Mouse (Mus musculus) frontal cortex, postnatal 36 days (tissue): ENCODE results near the gene Defb26.

ENCODE experiments used
- DNase-seq, 2 experiments: peaks; one replicate each; pipeline ENCODE4 v3.0.0; 2022; ENCODE audit warnings: low spot score in 2 of 2

The Defb26 gene

GRCm38 (mm10) chr2:152511592-152511991 is at the start of gene Defb26:
Defb26 (minus strand) TSS chr2:152511692.
- no peak for DNase-seq

GRCm38 (mm10) chr2:152556655-152557054 is 45.2 kb upstream of the Defb26 start:
- no peak for DNase-seq

GRCm38 (mm10) chr2:152553774-152554423 is 42.4 kb upstream of the Defb26 start:
- peak; percentile 64 to 74 for DNase-seq

GRCm38 (mm10) chr2:152548124-152548523 is 36.6 kb upstream of the Defb26 start:
- DNase-seq = no peak

- DNase-seq = peak; percentile 46 to 71
These were observed 33.2 kb upstream of the Defb26 start for GRCm38 (mm10) chr2:152544691-152545090.

GRCm38 (mm10) chr2:152543478-152543877 is 32.0 kb upstream of the Defb26 start:
- no peak for DNase-seq

GRCm38 (mm10) chr2:152542897-152543296 is 31.4 kb upstream of the Defb26 start:
- DNase-seq = no peak

- DNase-seq = no peak
These were observed 30.5 kb upstream of the Defb26 start for GRCm38 (mm10) chr2:152541979-152542378.

- no peak for DNase-seq
These were observed 28.6 kb upstream of the Defb26 start, which contains the start of gene Defb29 for GRCm38 (mm10) chr2:152539944-152540710. Defb29 (minus strand) TSS chr2:152540098.

- DNase-seq = no peak
These were observed 6.5 kb upstream of the Defb26 start, which contains the start of gene Defb28 for GRCm38 (mm10) chr2:152517981-152518380. Defb28 (plus strand) TSS chr2:152518255.

GRCm38 (mm10) chr2:152516084-152516483 is 4.6 kb upstream of the Defb26 start:
- no peak for DNase-seq

- DNase-seq = no peak
These were observed 7.5 kb downstream of the Defb26 start for GRCm38 (mm10) chr2:152503950-152504349.

GRCm38 (mm10) chr2:152500863-152501229 is 10.6 kb downstream of the Defb26 start:
- no peak for DNase-seq

- DNase-seq = no peak
These were observed 11.2 kb downstream of the Defb26 start for GRCm38 (mm10) chr2:152500204-152500862.

- DNase-seq = no peak
These were observed 13.5 kb downstream of the Defb26 start for GRCm38 (mm10) chr2:152498020-152498419.

GRCm38 (mm10) chr2:152493151-152493550 is 18.3 kb downstream of the Defb26 start:
- no peak for DNase-seq

- DNase-seq = no peak
These were observed 21.5 kb downstream of the Defb26 start, which contains the start of gene Defb22 for GRCm38 (mm10) chr2:152490038-152490437. Defb22 (minus strand) TSS chr2:152490138.

GRCm38 (mm10) chr2:152487024-152487423 is 24.5 kb downstream of the Defb26 start:
- no peak for DNase-seq

- DNase-seq = no peak
These were observed 29.8 kb downstream of the Defb26 start for GRCm38 (mm10) chr2:152481726-152482125.

- no peak for DNase-seq
These were observed 30.6 kb downstream of the Defb26 start for GRCm38 (mm10) chr2:152480881-152481280.

GRCm38 (mm10) chr2:152476763-152477162 is 34.7 kb downstream of the Defb26 start, which contains the start of gene Defb20:
Defb20 (plus strand) TSS chr2:152477063.
- DNase-seq = no peak

- no peak for DNase-seq
These were observed 39.1 kb downstream of the Defb26 start for GRCm38 (mm10) chr2:152472434-152472833.
